Mouse (Mus musculus): ENCODE measurements around the gene Mapkapk5. TPM values are rescaled to one million over a fixed set of nuclear protein-coding genes. Genes with fewer than 3 reads are reported as not detected.
A peak's percentile ranks its signal among the peaks of the same experiment; 100 is the strongest.

The Mapkapk5 gene
- 45.5 and 50.7 TPM in 2 replicates for polyA plus RNA-seq (2015; fragmentation: Nextera tagmentation; extraction: Ambion mirVana)

GRCm38 (mm10) chr5:121545793-121546529 is at the start of gene Mapkapk5:
Gene Mapkapk5, minus strand, starts transcription at chr5:121545905.
- Histone ChIP-seq H3K36me3 (no peaks in the 10 kb centered on the region), H3K27ac (peak within 1 kb of the TSS; percentile 94), H3K4me1 (replicated peaks) (peaks cover 14% of the 10 kb centered on the region), H3K9me3 (no peaks in the 10 kb centered on the region), H3K9ac (peak within 1 kb of the TSS; percentile 97), H3K4me3 (replicated peaks) (peak within 1 kb of the TSS; percentile 100), H3K27me3 (replicated peaks) (no peaks in the 10 kb centered on the region), H3K4me2 (replicated peaks) (peak within 1 kb of the TSS; percentile 82)
- peak; percentile 94 for ATAC-seq
- WGBS: 1% methylated on average over 55 of the region's 55 CpGs

GRCm38 (mm10) chr5:121594714-121595313 is 49.1 kb upstream of the Mapkapk5 start:
- H3K27me3 ChIP-seq (replicated peaks): no peaks in the 10 kb centered on the region
- H3K4me2 ChIP-seq (replicated peaks): no peak overlapping the region
- peaks cover 16% of the 10 kb centered on the region for H3K4me1 ChIP-seq (replicated peaks)
- no peak overlapping the region for H3K27ac ChIP-seq
- no peaks in the 10 kb centered on the region for H3K9me3 ChIP-seq
- H3K36me3 ChIP-seq: no peaks in the 10 kb centered on the region
- 72% methylated on average over 6 of the region's 6 CpGs for WGBS
- no peak for ATAC-seq
- no peak overlapping the region for H3K4me3 ChIP-seq (replicated peaks)
- no peak overlapping the region for H3K9ac ChIP-seq

GRCm38 (mm10) chr5:121593451-121594401 is 48.0 kb upstream of the Mapkapk5 start, which contains the start of gene Aldh2:
Gene Aldh2, minus strand, starts transcription at chr5:121593824.
- peak within 1 kb of the TSS; percentile 82 for H3K27ac ChIP-seq
- H3K9me3 ChIP-seq: no peaks in the 10 kb centered on the region
- peak within 1 kb of the TSS; percentile 84 for H3K4me3 ChIP-seq (replicated peaks)
- no peaks in the 10 kb centered on the region for H3K27me3 ChIP-seq (replicated peaks)
- 2% methylated on average over 47 of the region's 47 CpGs for WGBS
- peak within 1 kb of the TSS; percentile 89 for H3K4me2 ChIP-seq (replicated peaks)
- ATAC-seq: peak; percentile 91
- peak within 1 kb of the TSS; percentile 90 for H3K9ac ChIP-seq
- H3K36me3 ChIP-seq: no peaks in the 10 kb centered on the region
- H3K4me1 ChIP-seq (replicated peaks): peaks cover 16% of the 10 kb centered on the region

- ATAC-seq: peak; percentile 55
- Histone ChIP-seq H3K27me3 (replicated peaks) (no peaks in the 10 kb centered on the region), H3K27ac (peak overlapping the region; percentile 82), H3K36me3 (no peaks in the 10 kb centered on the region), H3K9me3 (no peaks in the 10 kb centered on the region), H3K9ac (peak overlapping the region; percentile 90), H3K4me3 (replicated peaks) (peak overlapping the region; percentile 84), H3K4me1 (replicated peaks) (peaks cover 16% of the 10 kb centered on the region), H3K4me2 (replicated peaks) (peak overlapping the region; percentile 89)
- WGBS: 5% methylated on average over 33 of the region's 33 CpGs
Observed at GRCm38 (mm10) chr5:121592816-121593407, 47.2 kb upstream of the Mapkapk5 start.

GRCm38 (mm10) chr5:121592064-121592815 is 46.5 kb upstream of the Mapkapk5 start:
- Histone ChIP-seq H3K4me2 (replicated peaks) (peak overlapping the region; percentile 89), H3K9me3 (no peaks in the 10 kb centered on the region), H3K9ac (peak overlapping the region; percentile 90; the same call in 1 of the 2 replicates), H3K27me3 (replicated peaks) (no peaks in the 10 kb centered on the region), H3K4me3 (replicated peaks) (peak overlapping the region; percentile 84), H3K27ac (no peak overlapping the region), H3K36me3 (no peaks in the 10 kb centered on the region), H3K4me1 (replicated peaks) (peaks cover 16% of the 10 kb centered on the region)
- no peak for ATAC-seq
- 64% methylated on average over 11 of the region's 11 CpGs for WGBS

GRCm38 (mm10) chr5:121591417-121592063 is 45.8 kb upstream of the Mapkapk5 start:
- no peak overlapping the region for H3K27ac ChIP-seq
- H3K4me3 ChIP-seq (replicated peaks): no peak overlapping the region
- peak overlapping the region; percentile 89; the same call in 1 of the 2 replicates for H3K4me2 ChIP-seq (replicated peaks)
- H3K27me3 ChIP-seq (replicated peaks): no peaks in the 10 kb centered on the region
- H3K4me1 ChIP-seq (replicated peaks): peaks cover 20% of the 10 kb centered on the region
- WGBS: 68% methylated on average over 11 of the region's 11 CpGs
- no peaks in the 10 kb centered on the region for H3K36me3 ChIP-seq
- no peaks in the 10 kb centered on the region for H3K9me3 ChIP-seq
- no peak overlapping the region for H3K9ac ChIP-seq
- ATAC-seq: no peak

- H3K4me1 ChIP-seq (replicated peaks): peaks cover 20% of the 10 kb centered on the region
- no peak overlapping the region for H3K4me2 ChIP-seq (replicated peaks)
- no peak overlapping the region for H3K9ac ChIP-seq
- H3K27ac ChIP-seq: no peak overlapping the region
- 90% methylated on average over 6 of the region's 6 CpGs for WGBS
- no peak overlapping the region for H3K4me3 ChIP-seq (replicated peaks)
- H3K27me3 ChIP-seq (replicated peaks): no peaks in the 10 kb centered on the region
- no peaks in the 10 kb centered on the region for H3K9me3 ChIP-seq
- ATAC-seq: no peak
- H3K36me3 ChIP-seq: no peaks in the 10 kb centered on the region
Observed at GRCm38 (mm10) chr5:121589928-121590327, 44.2 kb upstream of the Mapkapk5 start.

- Histone ChIP-seq H3K36me3 (no peaks in the 10 kb centered on the region), H3K4me1 (replicated peaks) (peaks cover 14% of the 10 kb centered on the region), H3K4me2 (replicated peaks) (no peak overlapping the region; the same call in 1 of the 2 replicates), H3K9ac (no peak overlapping the region), H3K27ac (peak overlapping the region; percentile 67), H3K27me3 (replicated peaks) (no peaks in the 10 kb centered on the region), H3K4me3 (replicated peaks) (no peak overlapping the region), H3K9me3 (no peaks in the 10 kb centered on the region)
- ATAC-seq: no peak
- WGBS: 44% methylated on average over 6 of the region's 6 CpGs
Observed at GRCm38 (mm10) chr5:121586400-121587039, 40.8 kb upstream of the Mapkapk5 start.

GRCm38 (mm10) chr5:121585699-121586098 is 40.0 kb upstream of the Mapkapk5 start:
- no peak overlapping the region for H3K4me3 ChIP-seq (replicated peaks)
- H3K27me3 ChIP-seq (replicated peaks): no peaks in the 10 kb centered on the region
- H3K36me3 ChIP-seq: no peaks in the 10 kb centered on the region
- H3K9ac ChIP-seq: no peak overlapping the region
- no peak overlapping the region for H3K4me2 ChIP-seq (replicated peaks)
- peaks cover 14% of the 10 kb centered on the region for H3K4me1 ChIP-seq (replicated peaks)
- peak overlapping the region; percentile 67 for H3K27ac ChIP-seq
- WGBS: 91% methylated on average over 5 of the region's 5 CpGs
- ATAC-seq: no peak
- H3K9me3 ChIP-seq: no peaks in the 10 kb centered on the region

GRCm38 (mm10) chr5:121585005-121585404 is 39.3 kb upstream of the Mapkapk5 start:
- H3K27me3 ChIP-seq (replicated peaks): no peaks in the 10 kb centered on the region
- no peak for ATAC-seq
- H3K36me3 ChIP-seq: no peaks in the 10 kb centered on the region
- H3K4me1 ChIP-seq (replicated peaks): peaks cover 14% of the 10 kb centered on the region
- no peak overlapping the region for H3K9ac ChIP-seq
- no peak overlapping the region for H3K27ac ChIP-seq
- no peak overlapping the region for H3K4me3 ChIP-seq (replicated peaks)
- WGBS: 94% methylated on average over 10 of the region's 10 CpGs
- no peaks in the 10 kb centered on the region for H3K9me3 ChIP-seq
- no peak overlapping the region for H3K4me2 ChIP-seq (replicated peaks)

All from intestine, embryonic 15.5 days (tissue).